Mouse (Mus musculus): ENCODE measurements around the gene Wdfy2. TPM values are rescaled to one million over a fixed set of nuclear protein-coding genes. Genes with fewer than 3 reads are reported as not detected.
"Not testable (repeated sequence)": the region's sequence is repeated elsewhere in the genome, so short reads cannot be mapped to it uniquely, and the experiment has no call there.

Gene Wdfy2
- total and polyA plus RNA-seq, 3 experiments, result 5.0 to 6.7 (median 6.5) TPM

DNA sequence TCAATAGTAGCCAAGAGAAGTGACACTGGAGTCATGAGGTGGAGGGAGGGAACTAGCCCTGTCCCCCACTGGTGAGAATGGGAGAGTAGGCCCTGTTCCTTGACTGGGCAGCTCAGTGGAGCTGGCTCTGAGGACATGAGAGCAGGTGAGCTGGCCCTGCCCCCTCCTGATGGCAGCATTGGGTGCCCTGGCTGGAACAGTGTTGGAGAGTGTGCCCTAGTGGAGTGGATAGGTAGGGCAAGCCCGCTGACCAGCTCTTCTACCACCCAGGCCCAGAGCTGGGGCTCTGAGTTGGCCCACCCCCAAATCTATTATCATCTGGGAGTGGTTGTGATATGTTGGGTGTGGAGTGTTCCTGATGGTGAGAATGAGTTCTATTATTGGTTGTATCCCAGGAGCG, 47.7 kb downstream of the Wdfy2 start:
- TF ChIP-seq CTCF (IDR thresholded peaks at IDR 0.05) (peak; percentile 44), EP300 (IDR thresholded peaks at IDR 0.05; ENCODE audit: insufficient read depth, low read depth, low read length) (no peak)
- Histone ChIP-seq H3K36me3 (ENCODE audit: control insufficient read depth, insufficient read depth, low read length) (peaks cover 18% of the 10 kb centered on the region), H3K9ac (ENCODE audit: low read depth, low read length) (no peak overlapping the region), H3K4me1 (ENCODE audit: control insufficient read depth, insufficient read depth, low read length) (peaks cover 18% of the 10 kb centered on the region), H3K27ac (no peak overlapping the region), H3K79me2 (replicated peaks; ENCODE audit: control insufficient read depth, insufficient read depth, low read length) (peaks cover 2% of the 10 kb centered on the region; the same call in 1 of the 2 replicates), H3K4me3 (no peak overlapping the region), H3K27me3 (ENCODE audit: control insufficient read depth, insufficient read depth, low read length) (no peaks in the 10 kb centered on the region)
- WGBS, result 46% methylated on average over 2 of the region's 2 CpGs
- DNase-seq, result peak in 1 of 2 experiments; percentile 28
- intact Hi-C loops (cut with DNase I), result no loop called here

DNA sequence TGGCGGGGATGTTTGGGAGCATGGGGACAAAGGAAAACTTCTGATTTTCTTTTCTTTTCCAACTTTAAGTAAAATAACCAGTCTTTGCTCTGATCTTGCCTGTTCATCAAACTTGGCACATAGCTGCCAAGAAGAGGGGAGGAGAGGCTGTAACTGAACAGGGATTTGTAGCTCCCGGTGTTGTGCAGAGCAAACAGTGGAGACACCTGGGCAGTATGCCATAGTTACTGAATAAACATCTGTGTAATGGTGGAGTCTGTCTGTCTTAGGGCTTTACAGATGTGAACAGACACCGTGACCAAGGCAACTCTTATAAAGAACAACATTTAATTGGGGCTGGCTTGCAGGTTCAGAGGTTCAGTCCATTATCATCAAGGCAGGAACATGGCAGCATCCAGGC, 53.9 kb downstream of the Wdfy2 start:
- Histone ChIP-seq H3K27me3 (ENCODE audit: control insufficient read depth, insufficient read depth, low read length) (no peaks in the 10 kb centered on the region), H3K4me1 (ENCODE audit: control insufficient read depth, insufficient read depth, low read length) (peaks cover 5% of the 10 kb centered on the region), H3K9ac (ENCODE audit: low read depth, low read length) (no peak overlapping the region), H3K36me3 (ENCODE audit: control insufficient read depth, insufficient read depth, low read length) (peaks cover 2% of the 10 kb centered on the region; the same call in 1 of the 2 replicates), H3K79me2 (replicated peaks; ENCODE audit: control insufficient read depth, insufficient read depth, low read length) (no peaks in the 10 kb centered on the region), H3K4me3 (no peak overlapping the region), H3K27ac (no peak overlapping the region)
- intact Hi-C loops (cut with DNase I), result no loop called here
- no peak for DNase-seq
- TF ChIP-seq POLR2A (IDR thresholded peaks at IDR 0.05; ENCODE audit: insufficient read depth, low read depth, low read length) (no peak), EP300 (IDR thresholded peaks at IDR 0.05; ENCODE audit: insufficient read depth, low read depth, low read length) (no peak), CTCF (IDR thresholded peaks at IDR 0.05) (no peak)
- 87% methylated on average over 3 of the region's 3 CpGs for WGBS

DNA sequence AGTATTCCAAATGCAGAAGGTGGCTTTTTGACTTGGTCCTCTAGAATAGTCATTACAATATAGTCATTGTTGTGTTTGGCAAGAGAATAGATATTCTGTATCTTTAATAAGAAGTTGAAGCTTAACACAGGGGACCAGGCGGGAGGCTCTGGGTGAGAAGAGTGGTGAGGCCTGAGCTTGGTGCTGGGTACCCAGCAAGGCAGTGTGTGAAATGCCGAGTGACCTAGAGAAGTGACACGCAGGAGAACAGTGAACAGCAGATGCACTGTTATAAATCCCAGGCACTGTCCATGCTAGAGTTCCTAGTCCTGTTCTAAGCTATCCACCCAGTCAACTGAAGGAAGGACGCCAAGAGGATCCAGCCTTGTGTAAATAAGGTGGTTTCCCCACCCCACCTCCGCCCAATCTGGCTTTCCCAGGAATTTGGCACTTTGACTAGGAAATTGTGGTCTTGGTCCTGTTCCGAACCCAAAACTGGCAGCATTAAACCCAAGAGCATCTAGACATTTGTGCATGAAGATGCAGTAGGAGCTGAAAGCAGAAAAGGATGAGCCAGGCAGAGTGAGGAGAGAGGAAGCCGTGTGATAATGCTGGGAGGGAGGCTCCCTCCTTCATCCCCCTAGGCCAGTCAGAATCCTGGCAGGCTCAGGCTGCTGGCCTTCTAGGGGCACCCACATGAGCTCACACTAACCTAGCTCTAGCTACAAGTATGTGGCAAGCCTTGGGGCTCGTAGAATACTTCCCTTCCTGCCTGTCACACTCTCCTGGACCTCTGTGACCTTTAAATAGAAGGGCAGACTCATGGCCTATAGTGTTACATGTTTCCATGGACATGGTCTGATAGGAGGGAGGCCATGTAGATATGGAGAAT, 55.5 kb downstream of the Wdfy2 start:
- H3K4me1 ChIP-seq (ENCODE audit: control insufficient read depth, insufficient read depth, low read length), result peaks cover 5% of the 10 kb centered on the region; the same call in 1 of the 2 replicates
- DNase-seq, result peak; percentile 31 to 34
- WGBS, result 62% methylated on average over 8 of the region's 8 CpGs
- H3K9ac ChIP-seq (ENCODE audit: low read depth, low read length), result no peak overlapping the region
- H3K4me3 ChIP-seq, result no peak overlapping the region
- intact Hi-C loops (cut with DNase I), result no loop called here
- H3K79me2 ChIP-seq (replicated peaks; ENCODE audit: control insufficient read depth, insufficient read depth, low read length), result no peaks in the 10 kb centered on the region
- H3K27ac ChIP-seq, result no peak overlapping the region
- TF ChIP-seq CTCF (IDR thresholded peaks at IDR 0.05) (no peak), POLR2A (IDR thresholded peaks at IDR 0.05; ENCODE audit: insufficient read depth, low read depth, low read length) (no peak), EP300 (IDR thresholded peaks at IDR 0.05; ENCODE audit: insufficient read depth, low read depth, low read length) (no peak)
- H3K27me3 ChIP-seq (ENCODE audit: control insufficient read depth, insufficient read depth, low read length), result no peaks in the 10 kb centered on the region
- H3K36me3 ChIP-seq (ENCODE audit: control insufficient read depth, insufficient read depth, low read length), result no peaks in the 10 kb centered on the region

DNA sequence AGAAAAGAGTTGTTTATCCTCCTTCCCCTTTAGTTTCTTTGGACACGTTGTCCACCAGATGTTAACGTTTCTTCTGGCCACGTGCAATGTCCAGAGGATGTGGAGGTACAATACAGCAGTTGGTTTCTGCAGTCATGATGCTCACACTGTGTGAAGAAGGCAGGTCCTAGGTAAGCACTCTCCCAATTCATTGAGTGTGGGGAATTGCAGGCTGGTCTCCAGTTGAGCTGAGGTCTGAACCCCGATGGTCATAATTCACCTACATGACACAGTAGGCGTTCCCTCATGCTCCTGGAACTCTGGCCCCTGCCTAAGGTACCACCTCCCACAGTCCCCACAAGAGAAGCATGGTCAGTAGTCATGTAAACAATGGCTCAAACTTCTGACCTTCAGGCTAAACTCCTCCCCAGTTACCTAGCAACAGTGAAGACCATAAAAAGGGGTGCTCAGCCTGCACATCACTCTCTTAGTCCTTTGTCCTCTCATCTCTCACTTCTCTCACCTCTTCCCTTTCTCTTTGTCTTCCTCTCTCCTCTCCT, 56.2 kb downstream of the Wdfy2 start:
- 54% methylated on average over 5 of the region's 5 CpGs for WGBS
- H3K4me3 ChIP-seq; intact Hi-C loops (cut with DNase I): not testable (repeated sequence)

DNA sequence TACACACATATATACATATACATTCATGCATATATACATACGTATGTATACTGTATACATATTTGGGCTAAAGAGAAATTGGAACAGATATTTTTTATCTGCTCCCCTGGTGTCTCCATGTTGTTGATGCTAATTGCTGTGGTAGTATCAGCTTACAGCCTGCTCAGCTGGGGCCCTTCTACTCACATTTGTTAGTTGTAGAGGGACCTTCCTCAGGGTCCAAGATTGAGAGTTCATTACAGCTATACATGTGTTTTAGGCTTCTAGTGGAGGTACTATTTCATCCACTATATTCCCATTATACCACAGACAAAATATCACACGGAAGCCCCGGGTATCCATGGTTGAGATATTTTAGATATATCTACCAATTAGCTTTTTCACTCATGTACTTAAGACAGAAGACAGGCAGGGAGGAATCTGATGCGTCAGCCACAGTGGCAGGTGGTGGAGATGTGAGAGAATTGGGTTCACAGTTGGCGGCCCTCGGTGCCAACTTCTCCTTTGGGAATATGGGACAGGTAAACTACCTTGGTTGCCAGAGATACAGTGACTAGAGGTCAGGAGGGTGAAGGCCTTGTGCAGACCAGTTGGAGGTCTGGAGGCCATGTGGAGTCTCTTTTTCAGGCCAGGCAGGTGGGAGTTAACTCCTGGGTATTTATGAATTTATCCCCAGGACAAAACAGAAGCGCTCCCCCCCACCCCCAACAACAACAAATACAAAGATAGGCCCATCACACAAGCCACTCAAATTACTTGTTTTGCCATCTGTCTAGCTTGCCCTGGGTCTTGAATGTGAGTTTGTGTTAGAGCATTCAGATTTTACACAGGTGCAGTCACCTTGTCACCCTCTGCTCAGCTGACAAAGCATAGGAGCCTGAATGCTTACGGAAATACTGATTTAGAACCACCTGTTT, 57.7 kb downstream of the Wdfy2 start:
- TF ChIP-seq POLR2A (IDR thresholded peaks at IDR 0.05; ENCODE audit: insufficient read depth, low read depth, low read length) (no peak), CTCF (IDR thresholded peaks at IDR 0.05) (no peak), EP300 (IDR thresholded peaks at IDR 0.05; ENCODE audit: insufficient read depth, low read depth, low read length) (no peak)
- Histone ChIP-seq H3K4me3 (no peak overlapping the region), H3K9ac (ENCODE audit: low read depth, low read length) (no peak overlapping the region), H3K79me2 (replicated peaks; ENCODE audit: control insufficient read depth, insufficient read depth, low read length) (no peaks in the 10 kb centered on the region), H3K27ac (no peak overlapping the region), H3K4me1 (ENCODE audit: control insufficient read depth, insufficient read depth, low read length) (peaks cover 5% of the 10 kb centered on the region; the same call in 1 of the 2 replicates), H3K36me3 (ENCODE audit: control insufficient read depth, insufficient read depth, low read length) (no peaks in the 10 kb centered on the region), H3K27me3 (ENCODE audit: control insufficient read depth, insufficient read depth, low read length) (no peaks in the 10 kb centered on the region)
- 98% methylated on average over 8 of the region's 8 CpGs for WGBS
- no peak for DNase-seq
- intact Hi-C loops (cut with DNase I), result no loop called here

More for the DNA sequence above, 56.2 kb downstream of the Wdfy2 start:
- not testable (repeated sequence) for H3K27me3 ChIP-seq (ENCODE audit: control insufficient read depth, insufficient read depth, low read length); H3K27ac ChIP-seq; H3K36me3 ChIP-seq (ENCODE audit: control insufficient read depth, insufficient read depth, low read length); H3K9ac ChIP-seq (ENCODE audit: low read depth, low read length); H3K79me2 ChIP-seq (replicated peaks; ENCODE audit: control insufficient read depth, insufficient read depth, low read length); DNase-seq; H3K4me1 ChIP-seq (ENCODE audit: control insufficient read depth, insufficient read depth, low read length)
